Mouse (Mus musculus) limb, embryonic 11.5 days (tissue): ENCODE data around the gene Hif1an. TPM values are rescaled to one million over a fixed set of nuclear protein-coding genes. Genes with fewer than 3 reads are reported as not detected.

Experiments
- ATAC-seq: fragments of 200-750 bp; cut with Nextera tagmentation; 2 replicates; pipeline ENCODE4 v1.8.0; 2017; ENCODE audit warnings: low read depth; ENCODE audit not compliant: insufficient number of reproducible peaks, low FRiP score, low TSS enrichment
- DNase-seq: peaks from one replicate; pipeline ENCODE4 v3.0.0-alpha.2; 2015; ENCODE audit warnings: low spot score
- H3K27ac ChIP-seq: fragments of 300-500 bp; sonication (generic); replicated peaks from 2 replicates; pipeline ENCODE4 v1.5.1; 2014; ENCODE audit warnings: low read depth, mild to moderate bottlenecking, low read length
- H3K27me3 ChIP-seq: fragments of 300-500 bp; sonication (generic); 2 replicates; pipeline ENCODE4 v1.6.1; 2014; ENCODE audit warnings: mild to moderate bottlenecking, low read length, mixed read lengths; ENCODE audit not compliant: control insufficient read depth, insufficient read depth
- H3K36me3 ChIP-seq: fragments of 300-500 bp; sonication (generic); 2 replicates; pipeline ENCODE4 v1.6.1; 2014; ENCODE audit warnings: mild to moderate bottlenecking, low read length, moderate library complexity, mixed read lengths; ENCODE audit not compliant: control insufficient read depth, insufficient read depth
- H3K4me1 ChIP-seq: fragments of 300-500 bp; sonication (generic); 2 replicates; pipeline ENCODE4 v1.6.1; 2014; ENCODE audit warnings: low read length, mixed read lengths; ENCODE audit not compliant: control insufficient read depth, insufficient read depth
- H3K4me2 ChIP-seq: fragments of 300-500 bp; sonication (generic); 2 replicates; pipeline ENCODE4 v1.6.1; 2014; ENCODE audit warnings: low read depth, mild to moderate bottlenecking, moderate library complexity; ENCODE audit not compliant: severe bottlenecking
- H3K4me3 ChIP-seq: fragments of 300-500 bp; sonication (generic); 2 replicates; pipeline ENCODE4 v1.5.1; 2014; ENCODE audit warnings: low read depth, low read length
- H3K9ac ChIP-seq: fragments of 300-500 bp; sonication (generic); 2 replicates; pipeline ENCODE4 v1.6.1; 2014; ENCODE audit warnings: mild to moderate bottlenecking, low read length
- H3K9me3 ChIP-seq: fragments of 300-500 bp; sonication (generic); 2 replicates; pipeline ENCODE4 v1.6.1; 2016; ENCODE audit warnings: low read length; ENCODE audit not compliant: control insufficient read depth
- WGBS: fragments of 180-500 bp; shearing (Covaris S2); extraction: QIAGEN DNeasy Blood & Tissue Kit; methylation state at CpG from one replicate; pipeline ENCODE4 v1.1.7; 2014; 5-methylcytosine and 5-hydroxymethylcytosine counted together
- polyA plus RNA-seq: library from polyadenylated mRNA; unstranded; fragments of >200 nt; fragmentation: Nextera tagmentation; extraction: Ambion mirVana; gene quantifications from 2 replicates; pipeline ENCODE4 v1.2.1, GENCODE M21; 2014

Hif1an gene
- polyA plus RNA-seq: 26.5 and 34.7 TPM in 2 replicates

DNA sequence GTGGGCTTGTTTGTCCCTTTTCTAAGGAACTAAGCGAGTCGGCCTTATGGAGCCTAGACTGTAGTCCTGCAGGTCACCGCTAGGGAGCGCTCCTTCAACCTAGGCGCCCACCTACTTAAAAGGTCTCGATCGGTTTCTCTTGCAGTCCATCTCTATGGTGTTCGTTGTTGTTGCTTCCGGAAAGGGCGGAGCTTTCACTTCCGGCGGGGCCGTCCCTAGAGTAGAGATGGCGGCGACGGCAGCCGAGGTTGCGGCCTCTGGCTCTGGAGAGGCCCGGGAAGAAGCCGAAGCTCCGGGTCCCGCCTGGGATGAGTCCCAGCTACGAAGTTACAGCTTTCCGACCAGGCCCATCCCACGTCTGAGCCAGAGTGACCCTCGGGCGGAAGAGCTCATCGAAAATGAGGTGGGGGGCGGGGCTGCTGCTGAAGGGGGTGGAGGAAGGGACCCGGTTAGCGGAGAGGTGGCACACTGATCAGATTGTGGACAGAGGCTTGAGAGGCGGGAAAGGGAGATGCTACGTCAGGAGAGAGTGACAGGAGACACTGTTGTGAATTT, at the start of gene Hif1an:
TSS of gene Hif1an (plus strand) at position 199 of the 555 bp plus-strand sequence.
- Histone ChIP-seq H3K9ac (peak within 1 kb of the TSS; percentile 68), H3K4me1 (peaks cover 16% of the 10 kb centered on the region), H3K4me2 (peak within 1 kb of the TSS; percentile 80), H3K27me3 (no peaks in the 10 kb centered on the region), H3K27ac (no peak within 1 kb of the TSS), H3K4me3 (peak within 1 kb of the TSS; percentile 74), H3K9me3 (no peaks in the 10 kb centered on the region), H3K36me3 (peaks cover under 1% of the 10 kb centered on the region; the same call in 1 of the 2 replicates)
- peak; percentile 97 for DNase-seq
- WGBS: under 1% methylated on average over 33 of the region's 33 CpGs
- peak; percentile 91 for ATAC-seq

DNA sequence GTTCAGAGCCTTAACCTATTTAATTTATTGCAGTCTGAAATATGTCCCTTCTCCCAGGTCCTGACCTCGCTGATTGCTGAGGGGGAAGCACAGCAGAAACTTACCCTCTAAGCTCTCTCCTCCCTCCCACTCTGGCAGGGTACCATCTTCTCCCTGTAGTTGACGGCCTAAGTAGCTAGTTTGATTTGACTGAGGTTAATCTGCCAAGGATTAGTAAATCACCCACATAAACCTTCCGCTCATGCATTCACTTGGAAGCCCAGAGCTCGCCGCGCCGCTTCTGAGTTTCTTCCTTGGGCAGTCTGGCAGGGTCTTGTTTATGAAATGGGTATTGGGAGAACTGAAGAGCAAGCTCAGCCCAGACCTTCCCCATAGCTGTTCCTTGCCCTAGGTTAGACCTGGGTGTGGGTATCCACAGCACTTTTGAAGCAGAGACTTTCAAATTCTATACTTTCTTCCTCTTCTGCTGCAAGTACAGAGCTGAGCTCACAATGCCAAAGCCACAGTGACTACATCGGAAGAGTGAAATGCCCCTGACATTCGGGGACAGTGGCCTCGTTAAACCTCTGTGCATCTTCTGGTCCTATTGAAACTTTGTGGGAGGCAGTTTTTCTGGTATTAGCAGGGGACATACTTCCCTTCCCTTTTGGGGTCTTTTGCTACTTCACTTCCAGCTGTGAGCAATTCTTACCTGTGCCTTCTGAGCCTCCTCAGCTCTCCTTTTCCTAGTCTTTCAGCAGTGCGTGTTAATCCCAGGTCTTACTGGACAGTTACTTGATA, 49.4 kb upstream of the Hif1an start:
- Histone ChIP-seq H3K36me3 (no peaks in the 10 kb centered on the region), H3K27ac (no peak overlapping the region), H3K9me3 (no peaks in the 10 kb centered on the region), H3K9ac (no peak overlapping the region), H3K27me3 (peaks cover 70% of the 10 kb centered on the region), H3K4me2 (no peak overlapping the region), H3K4me3 (no peak overlapping the region), H3K4me1 (peaks cover 10% of the 10 kb centered on the region)
- DNase-seq (peak; percentile 52), ATAC-seq (no peak)
- 16% methylated on average over 11 of the region's 11 CpGs for WGBS

DNA sequence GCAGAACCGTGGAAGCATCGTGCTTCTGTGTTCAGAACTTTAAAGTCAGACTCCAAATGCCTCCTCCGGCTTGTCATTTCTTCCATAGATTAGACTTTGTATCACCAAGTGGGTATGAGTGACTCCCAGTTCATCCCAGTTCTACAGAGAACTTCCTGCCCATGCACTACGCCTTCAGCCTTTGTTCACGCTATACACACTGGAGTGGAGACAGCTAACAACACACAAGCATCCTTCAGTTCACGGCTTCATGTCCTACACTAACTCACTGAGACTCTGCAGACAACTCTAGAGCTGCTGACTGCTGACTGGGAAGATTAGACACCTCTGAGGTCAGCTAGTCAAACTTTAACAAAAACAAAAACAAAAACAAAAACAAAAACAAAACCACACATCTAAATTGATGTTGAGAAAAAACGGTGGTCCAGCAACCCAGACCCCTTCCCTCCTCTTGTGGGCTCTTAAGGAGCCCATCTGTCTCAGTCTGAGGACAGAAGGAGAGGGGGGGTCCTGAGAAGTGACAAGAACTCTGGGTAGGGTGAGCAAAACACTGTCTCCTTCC, 48.6 kb upstream of the Hif1an start:
- Histone ChIP-seq H3K36me3 (no peaks in the 10 kb centered on the region), H3K27ac (no peak overlapping the region), H3K4me1 (peaks cover 10% of the 10 kb centered on the region), H3K9ac (no peak overlapping the region), H3K9me3 (no peaks in the 10 kb centered on the region), H3K4me3 (no peak overlapping the region), H3K4me2 (no peak overlapping the region), H3K27me3 (peaks cover 66% of the 10 kb centered on the region)
- 25% methylated on average over 7 of the region's 7 CpGs for WGBS
- ATAC-seq (no peak), DNase-seq (no peak)

DNA sequence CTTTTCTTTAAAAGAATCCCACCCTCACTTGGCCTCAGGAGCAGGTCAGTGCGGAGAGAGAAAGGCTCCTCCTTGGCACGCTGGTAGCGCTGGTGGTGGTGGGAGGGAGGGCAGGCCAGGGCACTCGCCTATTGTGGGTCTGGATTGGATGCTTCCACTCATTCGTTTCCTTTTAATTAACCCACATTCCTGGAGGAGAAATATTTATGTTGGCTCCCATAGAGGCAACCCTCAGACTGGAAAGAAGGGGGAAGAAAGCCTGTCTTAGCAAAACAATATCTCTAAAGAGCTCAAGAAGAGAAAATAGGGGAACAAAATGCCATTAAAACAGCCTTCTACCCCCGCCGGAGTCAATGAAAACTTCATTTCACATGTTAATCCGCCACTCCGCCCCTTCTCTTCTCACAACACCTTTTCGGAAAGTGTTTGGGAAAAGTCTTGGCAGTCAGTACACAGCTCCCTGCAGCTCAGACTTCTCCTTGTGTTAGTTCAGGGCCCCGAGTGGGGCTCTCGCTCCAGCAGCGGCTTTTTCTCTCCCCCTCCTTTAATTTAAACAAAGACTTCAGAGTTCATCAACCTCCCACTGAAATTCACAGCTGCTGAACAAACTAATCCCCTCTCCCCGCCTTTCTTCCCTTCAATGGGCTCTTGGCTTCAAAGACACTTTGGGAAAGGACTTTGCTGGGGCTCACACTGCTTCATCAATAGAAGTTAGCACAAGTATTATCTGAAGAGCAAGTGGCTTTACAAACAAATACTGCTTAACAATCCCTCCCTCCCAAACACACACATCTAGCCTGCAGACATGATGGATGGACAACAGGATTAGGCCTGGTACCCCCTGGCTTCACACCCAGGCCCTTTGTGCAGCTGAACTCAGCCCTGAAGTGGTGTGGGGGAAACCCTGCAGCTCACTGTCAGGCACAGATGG, 47.9 kb upstream of the Hif1an start:
- Histone ChIP-seq H3K4me2 (no peak overlapping the region), H3K27me3 (peaks cover 60% of the 10 kb centered on the region)
- WGBS: 10% methylated on average over 14 of the region's 14 CpGs

DNA sequence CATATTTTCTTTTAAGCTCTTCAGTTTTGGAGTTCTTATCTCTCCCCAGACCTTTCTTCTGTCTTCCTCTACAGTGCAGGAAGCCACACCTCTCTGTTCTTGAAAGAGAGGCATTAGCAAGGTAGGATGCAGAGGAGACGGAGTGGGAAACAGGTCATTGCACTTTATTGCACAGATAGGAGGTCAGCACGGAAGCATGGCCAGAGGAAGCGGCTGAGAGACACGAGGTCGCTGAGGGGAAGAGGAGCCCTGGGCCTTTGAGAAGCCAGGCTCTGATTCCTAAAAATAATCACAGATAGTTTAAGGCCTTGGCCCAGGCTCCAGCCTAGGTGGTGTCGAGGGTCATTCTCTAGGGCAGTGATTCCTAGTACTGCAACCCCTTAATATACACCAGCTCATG, 46.9 kb upstream of the Hif1an start:
- Histone ChIP-seq H3K27me3 (peaks cover 51% of the 10 kb centered on the region), H3K4me1 (peaks cover 10% of the 10 kb centered on the region), H3K27ac (no peak overlapping the region), H3K4me2 (no peak overlapping the region), H3K4me3 (no peak overlapping the region), H3K36me3 (no peaks in the 10 kb centered on the region), H3K9me3 (no peaks in the 10 kb centered on the region), H3K9ac (no peak overlapping the region)
- DNase-seq (no peak), ATAC-seq (no peak)
- WGBS: 45% methylated on average over 6 of the region's 6 CpGs

More for the DNA sequence above, 47.9 kb upstream of the Hif1an start:
- H3K4me3 ChIP-seq: no peak overlapping the region
- no peak for ATAC-seq
- no peaks in the 10 kb centered on the region for H3K9me3 ChIP-seq
- H3K27ac ChIP-seq: no peak overlapping the region
- H3K4me1 ChIP-seq: peaks cover 10% of the 10 kb centered on the region
- no peaks in the 10 kb centered on the region for H3K36me3 ChIP-seq
- H3K9ac ChIP-seq: no peak overlapping the region
- peak; percentile 40 for DNase-seq

DNA sequence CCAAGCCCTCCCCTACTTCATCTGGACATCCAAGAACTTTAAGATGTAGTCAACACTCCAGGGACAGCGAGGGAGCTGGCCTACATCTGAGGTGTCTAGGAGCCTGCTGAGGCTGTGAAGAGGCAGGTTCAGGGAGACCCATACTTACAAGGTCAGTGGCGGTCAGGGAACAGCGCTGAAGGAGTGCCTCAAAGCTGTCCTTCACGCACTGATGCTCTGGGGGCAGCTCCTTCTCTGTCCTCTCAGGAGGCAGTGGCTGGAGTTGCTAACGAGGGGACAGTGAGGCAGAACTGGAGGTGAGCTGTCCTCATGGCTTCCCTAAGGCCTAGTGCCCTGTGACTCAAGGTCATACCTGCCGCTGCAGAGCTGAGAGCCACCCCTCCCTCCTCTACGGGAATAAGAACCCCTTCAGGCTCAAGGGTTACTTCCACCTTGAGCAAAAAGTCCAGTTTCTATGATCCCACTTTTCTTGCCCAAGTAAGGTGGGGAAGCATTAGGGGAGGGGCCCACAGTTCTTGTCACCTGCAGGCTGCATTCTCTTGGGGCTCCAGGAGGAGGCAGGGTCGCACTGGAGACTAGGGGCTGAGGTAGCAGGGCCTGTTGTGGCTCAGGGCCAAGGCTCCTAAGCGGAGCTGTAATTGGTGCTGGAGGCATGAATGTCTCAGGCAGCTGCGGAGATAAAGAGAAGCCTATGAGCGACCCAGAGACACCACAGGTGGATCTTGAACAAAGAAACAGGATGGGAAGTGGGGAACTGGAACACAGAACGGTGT, 44.5 kb upstream of the Hif1an start:
- ATAC-seq: no peak
- no peak overlapping the region for H3K4me3 ChIP-seq
- no peaks in the 10 kb centered on the region for H3K36me3 ChIP-seq
- H3K27ac ChIP-seq: no peak overlapping the region
- no peaks in the 10 kb centered on the region for H3K9me3 ChIP-seq
- no peak for DNase-seq
- WGBS: 64% methylated on average over 12 of the region's 12 CpGs
- peaks cover 27% of the 10 kb centered on the region for H3K27me3 ChIP-seq
- H3K9ac ChIP-seq: no peak overlapping the region
- no peaks in the 10 kb centered on the region for H3K4me1 ChIP-seq
- no peak overlapping the region for H3K4me2 ChIP-seq

DNA sequence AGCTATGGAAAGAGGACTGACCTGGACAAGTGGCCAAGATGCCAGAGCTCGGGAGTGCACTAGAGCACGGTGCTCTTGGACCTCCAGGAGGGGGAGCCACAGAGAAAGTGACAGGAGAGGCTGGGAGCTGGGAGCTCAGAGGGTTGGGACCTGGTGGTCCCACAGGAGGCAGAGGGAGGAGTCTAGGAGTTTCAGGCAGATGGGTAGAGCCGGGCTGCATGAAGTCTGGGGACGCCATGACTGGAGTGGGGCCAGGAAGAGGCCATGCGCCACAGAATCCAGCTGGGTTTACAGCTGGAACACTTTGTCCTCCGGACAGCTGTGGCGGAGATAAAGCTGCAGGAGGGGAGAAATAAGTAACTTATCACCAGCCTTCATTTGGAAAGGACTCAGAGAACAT, 43.5 kb upstream of the Hif1an start:
- Histone ChIP-seq H3K36me3 (no peaks in the 10 kb centered on the region), H3K4me3 (no peak overlapping the region), H3K4me2 (no peak overlapping the region), H3K27me3 (peaks cover 18% of the 10 kb centered on the region), H3K9ac (no peak overlapping the region), H3K4me1 (no peaks in the 10 kb centered on the region), H3K9me3 (no peaks in the 10 kb centered on the region), H3K27ac (no peak overlapping the region)
- no peak for ATAC-seq
- peak; percentile 28 for DNase-seq
- WGBS: 41% methylated on average over 7 of the region's 7 CpGs
